Mouse (Mus musculus): Measurements from ENCODE around the gene Ptges.

GRCm38 (mm10) chr2:30852771-30853313, 76.8 kb downstream of the Ptges start:
- TF ChIP-seq TCF12 (IDR thresholded peaks at IDR 0.05; ENCODE audit: insufficient read depth, poor library complexity, severe bottlenecking) (no peak), CEBPB (IDR thresholded peaks at IDR 0.05; ENCODE audit: insufficient read depth, poor library complexity, severe bottlenecking) (no peak), POLR2A (IDR thresholded peaks at IDR 0.05; ENCODE audit: insufficient read length, low read depth) (no peak), POLR2AphosphoS2 (IDR thresholded peaks at IDR 0.05; ENCODE audit: insufficient read length, low read depth) (no peak)
